Mouse (Mus musculus): ENCODE results near the gene Tbce.

DNA sequence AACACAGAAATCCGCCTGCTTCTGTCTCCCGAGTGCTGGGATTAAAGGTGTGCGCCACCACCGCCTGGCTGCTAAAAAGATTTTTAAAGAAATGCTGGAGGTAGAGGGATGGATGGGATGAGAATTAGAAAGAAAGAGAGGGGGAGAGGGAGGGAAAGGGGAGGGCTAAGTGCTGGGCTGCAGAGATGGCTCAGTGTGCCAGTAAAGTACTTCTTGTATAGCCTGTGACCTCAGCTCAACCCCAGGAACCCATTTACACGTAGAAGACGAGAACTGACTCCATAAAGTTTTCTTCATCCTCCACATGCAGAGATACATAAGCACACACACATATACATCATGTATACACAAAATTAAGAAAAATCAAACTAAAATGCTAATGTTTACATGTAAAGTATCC is 13.9 kb downstream of the Tbce start:
- TF ChIP-seq CTCF (IDR thresholded peaks at IDR 0.05; ENCODE audit: extremely low read depth, insufficient read length, insufficient replicate concordance, low read depth, low read length) (no peak), POLR2A (IDR thresholded peaks at IDR 0.05; ENCODE audit: low read depth, low read length) (no peak)

Data from small intestine, adult 2 months (tissue).